Mouse (Mus musculus) forebrain, postnatal 0 days (tissue): ENCODE results near the gene Dcst2. TPM values are rescaled to one million over a fixed set of nuclear protein-coding genes. Genes with fewer than 3 reads are reported as not detected.
A peak's percentile ranks its signal among the peaks of the same experiment; 100 is the strongest.

Source experiments
- ATAC-seq: fragments of 200-750 bp; cut with Nextera tagmentation; 2 replicates; pipeline ENCODE4 v1.8.0; 2017; ENCODE audit warnings: mild to moderate bottlenecking, moderate library complexity
- DNase-seq: peaks from one replicate; pipeline ENCODE4 v3.0.0-alpha.2; 2015
- H3K27ac ChIP-seq: fragments of 300-500 bp; sonication (generic); 2 replicates; pipeline ENCODE4 v1.5.1; 2014; ENCODE audit warnings: low read depth, mild to moderate bottlenecking, antibody characterized with exemption, low read length, moderate library complexity, mixed read lengths
- H3K27me3 ChIP-seq: fragments of 300-500 bp; sonication (generic); 2 replicates; pipeline ENCODE4 v1.6.1; 2014; ENCODE audit warnings: mild to moderate bottlenecking, low read length, mixed read lengths; ENCODE audit not compliant: insufficient read depth
- H3K36me3 ChIP-seq: fragments of 300-500 bp; sonication (generic); 2 replicates; pipeline ENCODE4 v1.6.1; 2014; ENCODE audit warnings: mild to moderate bottlenecking, moderate library complexity; ENCODE audit not compliant: insufficient read depth
- H3K4me1 ChIP-seq: fragments of 300-500 bp; sonication (generic); 2 replicates; pipeline ENCODE4 v1.6.1; 2014; ENCODE audit warnings: antibody characterized with exemption; ENCODE audit not compliant: insufficient read depth
- H3K4me2 ChIP-seq: fragments of 300-500 bp; sonication (generic); 2 replicates; pipeline ENCODE4 v1.6.1; 2014; ENCODE audit warnings: low read depth, mild to moderate bottlenecking, moderate library complexity
- H3K4me3 ChIP-seq: fragments of 300-500 bp; sonication (generic); 2 replicates; pipeline ENCODE4 v1.5.1; 2014; ENCODE audit warnings: low read depth, low read length, mixed read lengths
- H3K9ac ChIP-seq: fragments of 300-500 bp; sonication (generic); 2 replicates; pipeline ENCODE4 v1.6.1; 2014; ENCODE audit warnings: mild to moderate bottlenecking
- H3K9me3 ChIP-seq: fragments of 300-500 bp; sonication (generic); 2 replicates; pipeline ENCODE4 v1.6.1; 2016; ENCODE audit warnings: low read length
- CTCF ChIP-seq: sonication (generic); IDR thresholded peaks from 2 replicates; pipeline ENCODE4 v1.5.1; 2016; ENCODE audit warnings: antibody characterized with exemption, control low read depth, low read depth
- WGBS: fragments of 180-500 bp; shearing (Covaris S2); extraction: QIAGEN DNeasy Blood & Tissue Kit; methylation state at CpG from one replicate; pipeline ENCODE4 v1.1.7; 2014; 5-methylcytosine and 5-hydroxymethylcytosine counted together
- polyA plus RNA-seq: library from polyadenylated mRNA; unstranded; fragments of >200 nt; fragmentation: Nextera tagmentation; extraction: Ambion mirVana; gene quantifications from 2 replicates; pipeline ENCODE4 v1.2.1, GENCODE M21; 2015
- total RNA-seq: library from RNA; depleted of rRNA; stranded (reverse); fragments of >200 nt; gene quantifications from 2 replicates; pipeline ENCODE4 v1.2.3, GENCODE M21; 2014

The Dcst2 gene
- total and polyA plus RNA-seq, 2 experiments from 2014 or later = 0.19 to 0.56 TPM

GRCm38 (mm10) chr3:89420421-89420820 lies 58.6 kb downstream of the Dcst2 start:
- Histone ChIP-seq H3K9ac (no peak overlapping the region), H3K4me3 (no peak overlapping the region), H3K27ac (no peak overlapping the region), H3K9me3 (no peaks in the 10 kb centered on the region), H3K4me1 (peaks cover 16% of the 10 kb centered on the region), H3K27me3 (no peaks in the 10 kb centered on the region), H3K4me2 (no peak overlapping the region), H3K36me3 (0 out of 2 replicates have a peak, but pooled peaks cover 2% of the 10 kb centered on the region)
- ATAC-seq (no peak), DNase-seq (no peak)
- no peak for TF ChIP-seq CTCF
- 65% methylated on average over 2 of the region's 2 CpGs for WGBS

- H3K9me3 ChIP-seq = no peaks in the 10 kb centered on the region
- no peak for TF ChIP-seq CTCF
- H3K4me2 ChIP-seq = peak overlapping the region; percentile 50
- ATAC-seq (peak; percentile 50), DNase-seq (peak; percentile 47)
- 0 out of 2 replicates have a peak, but pooled peaks cover 2% of the 10 kb centered on the region for H3K36me3 ChIP-seq
- WGBS = 7% methylated on average over 11 of the region's 11 CpGs
- H3K27ac ChIP-seq = no peak overlapping the region
- no peaks in the 10 kb centered on the region for H3K27me3 ChIP-seq
- H3K4me1 ChIP-seq = peaks cover 16% of the 10 kb centered on the region
- peak overlapping the region; percentile 31 for H3K9ac ChIP-seq
- H3K4me3 ChIP-seq = peak overlapping the region; percentile 22
These were observed 59.4 kb downstream of the Dcst2 start for GRCm38 (mm10) chr3:89421002-89421774.

GRCm38 (mm10) chr3:89421810-89422473 lies 60.2 kb downstream of the Dcst2 start:
- 10% methylated on average over 21 of the region's 22 CpGs for WGBS

GRCm38 (mm10) chr3:89422556-89423205 lies 60.9 kb downstream of the Dcst2 start:
- no peaks in the 10 kb centered on the region for H3K9me3 ChIP-seq
- no peaks in the 10 kb centered on the region for H3K27me3 ChIP-seq
- no peak for TF ChIP-seq CTCF
- peaks cover 2% of the 10 kb centered on the region; the same call in 1 of the 2 replicates for H3K36me3 ChIP-seq
- peaks cover 8% of the 10 kb centered on the region for H3K4me1 ChIP-seq
- DNase-seq = no peak
- no peak overlapping the region for H3K4me3 ChIP-seq
- ATAC-seq = no peak
- H3K4me2 ChIP-seq = no peak overlapping the region
- H3K9ac ChIP-seq = 0 out of 2 replicates have a peak overlapping the region, but pooled peaks have one; percentile 31
- no peak overlapping the region for H3K27ac ChIP-seq
- WGBS = 78% methylated on average over 6 of the region's 6 CpGs

More at GRCm38 (mm10) chr3:89421810-89422473, 60.2 kb downstream of the Dcst2 start:
- DNase-seq (no peak), ATAC-seq (no peak)
- H3K9ac ChIP-seq = peak overlapping the region; percentile 31
- peaks cover 16% of the 10 kb centered on the region for H3K4me1 ChIP-seq
- H3K36me3 ChIP-seq = 0 out of 2 replicates have a peak, but pooled peaks cover 2% of the 10 kb centered on the region
- H3K27me3 ChIP-seq = no peaks in the 10 kb centered on the region
- peak overlapping the region; percentile 22 for H3K4me3 ChIP-seq
- no peaks in the 10 kb centered on the region for H3K9me3 ChIP-seq
- H3K27ac ChIP-seq = no peak overlapping the region
- peak overlapping the region; percentile 50 for H3K4me2 ChIP-seq
- TF ChIP-seq CTCF = no peak

- ATAC-seq = no peak
- no peak overlapping the region for H3K9ac ChIP-seq
- WGBS = 95% methylated on average over 5 of the region's 5 CpGs
- H3K27me3 ChIP-seq = no peaks in the 10 kb centered on the region
- DNase-seq = no peak
- H3K4me2 ChIP-seq = no peak overlapping the region
- no peak overlapping the region for H3K4me3 ChIP-seq
- no peak for TF ChIP-seq CTCF
- H3K36me3 ChIP-seq = peaks cover 2% of the 10 kb centered on the region; the same call in 1 of the 2 replicates
- H3K9me3 ChIP-seq = no peaks in the 10 kb centered on the region
- H3K27ac ChIP-seq = no peak overlapping the region
- peaks cover 2% of the 10 kb centered on the region for H3K4me1 ChIP-seq
These were observed 62.8 kb downstream of the Dcst2 start for GRCm38 (mm10) chr3:89424416-89425140.

- 91% methylated on average over 5 of the region's 5 CpGs for WGBS
- no peak overlapping the region for H3K27ac ChIP-seq
These were observed 63.4 kb downstream of the Dcst2 start for GRCm38 (mm10) chr3:89425141-89425525.

More at GRCm38 (mm10) chr3:89425141-89425525, 63.4 kb downstream of the Dcst2 start:
- no peak for DNase-seq
- no peak for TF ChIP-seq CTCF
- Histone ChIP-seq H3K36me3 (peaks cover 2% of the 10 kb centered on the region; the same call in 1 of the 2 replicates), H3K27me3 (no peaks in the 10 kb centered on the region), H3K9ac (no peak overlapping the region), H3K9me3 (no peaks in the 10 kb centered on the region), H3K4me3 (no peak overlapping the region), H3K4me1 (no peaks in the 10 kb centered on the region), H3K4me2 (no peak overlapping the region)
- ATAC-seq = no peak
